Mouse (Mus musculus) adrenal gland, adult 18-20 months (tissue): ENCODE results near the gene Palld. TPM values are rescaled to one million over a fixed set of nuclear protein-coding genes. Genes with fewer than 3 reads are reported as not detected.

ENCODE experiments used
- DNase-seq, 2 experiments: peaks; one replicate each; pipeline ENCODE4 v3.0.0; 2021 to 2022; ENCODE audit warnings: low spot score in 2 of 2
- total RNA-seq, 2 experiments: library from RNA; stranded (reverse); gene quantifications; 1 replicate in 1 of 2; 2 replicates in 1 of 2; pipeline ENCODE4 v1.2.3; 2021

Palld gene
- total RNA-seq, 2 experiments from 2014 or later: 31.9 to 45.7 TPM

GRCm38 (mm10) chr8:61527037-61527436 lies 375.5 kb downstream of the Palld start:
- DNase-seq: no peak

GRCm38 (mm10) chr8:61522132-61522531 lies 380.4 kb downstream of the Palld start:
- peak in 1 of 2 experiments; percentile 30 for DNase-seq

GRCm38 (mm10) chr8:61517502-61518185 lies 384.8 kb downstream of the Palld start:
- no peak for DNase-seq

- DNase-seq: no peak
Measured at GRCm38 (mm10) chr8:61516745-61517501, 385.6 kb downstream of the Palld start.

GRCm38 (mm10) chr8:61515931-61516744 lies 386.4 kb downstream of the Palld start:
- peak; percentile 60 to 75 for DNase-seq

- no peak for DNase-seq
Measured at GRCm38 (mm10) chr8:61515110-61515930, 387.2 kb downstream of the Palld start.

- no peak for DNase-seq
Measured at GRCm38 (mm10) chr8:61502277-61502676, 400.2 kb downstream of the Palld start.

GRCm38 (mm10) chr8:61500914-61501313 lies 401.6 kb downstream of the Palld start:
- DNase-seq: no peak

- DNase-seq: no peak
Measured at GRCm38 (mm10) chr8:61499035-61499434, 403.5 kb downstream of the Palld start.

GRCm38 (mm10) chr8:61497110-61497509 lies 405.4 kb downstream of the Palld start:
- DNase-seq: no peak

GRCm38 (mm10) chr8:61488631-61489030 lies 413.9 kb downstream of the Palld start:
- no peak for DNase-seq

GRCm38 (mm10) chr8:61487597-61488156 lies 414.8 kb downstream of the Palld start, which contains the start of gene Cbr4:
Cbr4 (plus strand) TSS chr8:61487734.
- peak; percentile 70 to 78 for DNase-seq

GRCm38 (mm10) chr8:61486923-61487529 lies 415.5 kb downstream of the Palld start:
- DNase-seq: no peak

- no peak for DNase-seq
Measured at GRCm38 (mm10) chr8:61480260-61480967, 422.1 kb downstream of the Palld start.

GRCm38 (mm10) chr8:61479506-61480214 lies 422.8 kb downstream of the Palld start:
- peak; percentile 28 to 45 for DNase-seq

GRCm38 (mm10) chr8:61478793-61479192 lies 423.7 kb downstream of the Palld start:
- DNase-seq: no peak

GRCm38 (mm10) chr8:61478150-61478549 lies 424.3 kb downstream of the Palld start:
- DNase-seq: no peak

GRCm38 (mm10) chr8:61476160-61476559 lies 426.3 kb downstream of the Palld start:
- DNase-seq: no peak

GRCm38 (mm10) chr8:61475251-61475673 lies 427.2 kb downstream of the Palld start:
- DNase-seq: no peak
